Mouse (Mus musculus): ENCODE data around the gene Brd2. TPM values are rescaled to one million over a fixed set of nuclear protein-coding genes. Genes with fewer than 3 reads are reported as not detected.

Gene Brd2
- polyA plus RNA-seq, 1 experiment from 2014 or later = 74.9 TPM

DNA sequence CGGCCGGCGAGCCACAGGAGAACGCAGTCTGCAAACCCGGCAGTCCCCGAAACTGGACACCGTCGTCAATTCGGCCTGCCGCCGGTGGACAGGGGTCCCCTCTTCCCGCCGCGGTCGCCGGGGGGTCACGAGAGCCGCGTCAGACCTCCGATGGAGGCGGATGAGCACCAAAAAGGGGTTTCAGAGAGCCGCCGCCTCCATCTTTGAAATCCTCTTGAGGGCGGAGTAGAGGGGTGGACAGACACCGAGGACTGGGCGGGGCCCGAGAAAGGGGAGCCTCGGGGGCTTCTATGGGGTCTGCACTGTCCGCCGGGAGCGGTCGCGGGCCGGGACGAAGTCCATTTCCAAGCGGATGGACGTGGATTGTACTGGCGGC lies 3.6 kb downstream of the Brd2 start:
- under 1% methylated on average over 38 of the region's 38 CpGs for WGBS
- peaks cover 52% of the 10 kb centered on the region for H3K36me3 ChIP-seq (ENCODE audit: control insufficient read depth, insufficient read depth, low read length)
- no peak for ATAC-seq (ENCODE audit: insufficient number of reproducible peaks, insufficient read depth, low FRiP score, low read depth)

GRCm38 (mm10) chr17:34118113-34118872 lies 4.1 kb downstream of the Brd2 start:
- Histone ChIP-seq H3K27ac (replicated peaks in 1 of 2; ENCODE audit: control insufficient read depth in 1 of 2, insufficient read depth in 1 of 2, low read depth in 2 of 2, low read length in 2 of 2) (peak overlapping the region; percentile 34 to 72; a peak in 3 of 4 replicates), H3K9me3 (ENCODE audit: control insufficient read depth, low read length) (no peaks in the 10 kb centered on the region), H3K36me3 (ENCODE audit: control insufficient read depth, insufficient read depth, low read length) (peaks cover 57% of the 10 kb centered on the region), H3K4me2 (ENCODE audit: low read length) (peak overlapping the region; percentile 91), H3K27me3 (ENCODE audit: control insufficient read depth, insufficient read depth, low read length) (no peaks in the 10 kb centered on the region), H3K4me1 (ENCODE audit: control insufficient read depth in 2 of 2, insufficient read depth in 2 of 2, low read length in 2 of 2) (peaks cover 4 to 18% of the 10 kb centered on the region in 2 experiments; a peak in 3 of 4 replicates), H3K9ac (ENCODE audit: low read length) (peak overlapping the region; percentile 90), H3K4me3 (ENCODE audit: control insufficient read depth in 1 of 2, insufficient read depth in 1 of 2, low read depth in 1 of 2, low read length in 2 of 2) (peak overlapping the region; percentile 87 to 90)
- ATAC-seq (ENCODE audit: insufficient number of reproducible peaks, insufficient read depth, low FRiP score, low read depth) = no peak
- under 1% methylated on average over 56 of the region's 67 CpGs for WGBS

More for the DNA sequence above, 3.6 kb downstream of the Brd2 start:
- H3K27me3 ChIP-seq (ENCODE audit: control insufficient read depth, insufficient read depth, low read length) = no peaks in the 10 kb centered on the region
- H3K4me1 ChIP-seq (ENCODE audit: control insufficient read depth in 2 of 2, insufficient read depth in 2 of 2, low read length in 2 of 2) = peaks cover 9 to 24% of the 10 kb centered on the region in 2 experiments
- H3K9ac ChIP-seq (ENCODE audit: low read length) = peak overlapping the region; percentile 90
- no peaks in the 10 kb centered on the region for H3K9me3 ChIP-seq (ENCODE audit: control insufficient read depth, low read length)
- H3K27ac ChIP-seq (replicated peaks in 1 of 2; ENCODE audit: control insufficient read depth in 1 of 2, insufficient read depth in 1 of 2, low read depth in 2 of 2, low read length in 2 of 2) = peak overlapping the region; percentile 34 to 72
- H3K4me2 ChIP-seq (ENCODE audit: low read length) = peak overlapping the region; percentile 91
- H3K4me3 ChIP-seq (ENCODE audit: control insufficient read depth in 1 of 2, insufficient read depth in 1 of 2, low read depth in 1 of 2, low read length in 2 of 2) = peak overlapping the region; percentile 87 to 90

DNA sequence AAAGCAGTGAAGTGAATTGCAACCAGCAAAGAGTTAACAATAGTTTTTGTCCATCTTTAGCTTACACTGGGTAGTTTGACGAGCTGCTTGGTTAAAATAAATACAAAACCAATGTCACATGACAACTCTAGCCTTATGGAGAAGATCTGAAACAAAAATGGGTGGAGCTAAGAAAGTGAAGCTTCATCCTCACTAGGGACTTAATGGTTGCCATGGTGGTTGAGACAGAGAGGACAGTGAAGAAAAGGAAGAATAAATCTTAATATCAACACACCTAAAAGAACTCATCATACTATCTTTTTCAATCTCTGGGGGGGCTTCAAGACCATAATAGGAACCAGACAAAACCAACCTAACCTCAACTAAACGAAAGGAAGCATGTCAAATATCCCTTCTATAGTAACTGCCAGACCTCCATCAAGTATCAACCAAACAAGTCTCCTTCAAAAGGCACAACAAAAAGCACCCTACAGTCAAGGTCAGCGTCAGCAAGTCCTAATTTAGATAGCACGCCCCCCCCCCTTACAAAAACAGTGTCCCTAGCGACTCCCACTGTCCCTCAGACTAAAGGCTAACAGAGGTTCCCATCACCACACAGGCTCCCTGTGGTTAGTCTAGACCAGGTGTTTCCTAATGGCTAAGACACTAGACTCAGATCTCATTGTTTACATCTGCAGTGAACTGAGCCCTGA lies 4.9 kb downstream of the Brd2 start:
- 2% methylated on average over 5 of the region's 5 CpGs for WGBS
- H3K9ac ChIP-seq (ENCODE audit: low read length) = peak overlapping the region; percentile 90
- H3K9me3 ChIP-seq (ENCODE audit: control insufficient read depth, low read length) = no peaks in the 10 kb centered on the region
- H3K4me1 ChIP-seq (ENCODE audit: control insufficient read depth in 2 of 2, insufficient read depth in 2 of 2, low read length in 2 of 2) = peaks cover 4 to 16% of the 10 kb centered on the region in 2 experiments; a peak in 3 of 4 replicates
- peak overlapping the region in 1 of 2 experiments; percentile 72; a peak in 2 of 4 replicates for H3K27ac ChIP-seq (replicated peaks in 1 of 2; ENCODE audit: control insufficient read depth in 1 of 2, insufficient read depth in 1 of 2, low read depth in 2 of 2, low read length in 2 of 2)
- peaks cover 65% of the 10 kb centered on the region for H3K36me3 ChIP-seq (ENCODE audit: control insufficient read depth, insufficient read depth, low read length)
- H3K4me3 ChIP-seq (ENCODE audit: control insufficient read depth in 1 of 2, insufficient read depth in 1 of 2, low read depth in 1 of 2, low read length in 2 of 2) = peak overlapping the region; percentile 87 to 90
- ATAC-seq (ENCODE audit: insufficient number of reproducible peaks, insufficient read depth, low FRiP score, low read depth) = no peak
- H3K4me2 ChIP-seq (ENCODE audit: low read length) = peak overlapping the region; percentile 91
- H3K27me3 ChIP-seq (ENCODE audit: control insufficient read depth, insufficient read depth, low read length) = no peaks in the 10 kb centered on the region

- H3K36me3 ChIP-seq (ENCODE audit: control insufficient read depth, insufficient read depth, low read length) = peaks cover 72% of the 10 kb centered on the region
- 25% methylated on average over 7 of the region's 7 CpGs for WGBS
Observed at GRCm38 (mm10) chr17:34116736-34117370, 5.6 kb downstream of the Brd2 start.

DNA sequence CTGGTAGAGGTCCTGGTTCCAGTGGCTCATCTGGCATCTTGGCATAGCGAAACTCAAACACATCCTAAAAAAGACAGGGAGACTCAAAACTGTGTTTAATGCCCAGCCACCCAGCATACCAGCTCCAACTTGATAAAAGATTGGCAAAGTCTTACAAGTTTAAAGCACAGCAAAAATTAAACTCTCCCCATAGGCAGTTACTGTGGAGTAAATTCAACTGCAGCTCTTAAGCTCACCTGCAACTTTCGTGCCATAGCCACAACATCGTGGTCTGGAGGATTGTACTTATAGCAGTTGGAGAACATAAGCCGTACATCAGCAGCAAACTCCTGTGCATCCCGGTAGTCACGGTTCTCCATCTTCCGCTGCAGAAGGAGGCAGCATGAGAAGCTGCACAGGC lies 8.3 kb downstream of the Brd2 start:
- Histone ChIP-seq H3K27me3 (ENCODE audit: control insufficient read depth, insufficient read depth, low read length) (no peaks in the 10 kb centered on the region), H3K9me3 (ENCODE audit: control insufficient read depth, low read length) (no peaks in the 10 kb centered on the region), H3K4me1 (ENCODE audit: control insufficient read depth in 2 of 2, insufficient read depth in 2 of 2, low read length in 2 of 2) (peaks cover 4 to 16% of the 10 kb centered on the region in 2 experiments; a peak in 3 of 4 replicates), H3K9ac (ENCODE audit: low read length) (no peak overlapping the region), H3K4me2 (ENCODE audit: low read length) (no peak overlapping the region), H3K27ac (replicated peaks in 1 of 2; ENCODE audit: control insufficient read depth in 1 of 2, insufficient read depth in 1 of 2, low read depth in 2 of 2, low read length in 2 of 2) (no peak overlapping the region), H3K36me3 (ENCODE audit: control insufficient read depth, insufficient read depth, low read length) (peaks cover 99% of the 10 kb centered on the region), H3K4me3 (ENCODE audit: control insufficient read depth in 1 of 2, insufficient read depth in 1 of 2, low read depth in 1 of 2, low read length in 2 of 2) (no peak overlapping the region)
- no peak for ATAC-seq (ENCODE audit: insufficient number of reproducible peaks, insufficient read depth, low FRiP score, low read depth)
- 90% methylated on average over 7 of the region's 7 CpGs for WGBS

More at GRCm38 (mm10) chr17:34116736-34117370, 5.6 kb downstream of the Brd2 start:
- ATAC-seq (ENCODE audit: insufficient number of reproducible peaks, insufficient read depth, low FRiP score, low read depth) = no peak
- H3K27me3 ChIP-seq (ENCODE audit: control insufficient read depth, insufficient read depth, low read length) = no peaks in the 10 kb centered on the region
- peak overlapping the region; percentile 91 for H3K4me2 ChIP-seq (ENCODE audit: low read length)
- 0 out of 4 replicates have a peak overlapping the region, but pooled peaks of 1 of the 2 experiments have one; percentile 14 for H3K27ac ChIP-seq (replicated peaks in 1 of 2; ENCODE audit: control insufficient read depth in 1 of 2, insufficient read depth in 1 of 2, low read depth in 2 of 2, low read length in 2 of 2)
- peak overlapping the region; percentile 90 for H3K9ac ChIP-seq (ENCODE audit: low read length)
- H3K4me1 ChIP-seq (ENCODE audit: control insufficient read depth in 2 of 2, insufficient read depth in 2 of 2, low read length in 2 of 2) = peaks cover 4 to 16% of the 10 kb centered on the region in 2 experiments; a peak in 3 of 4 replicates
- H3K9me3 ChIP-seq (ENCODE audit: control insufficient read depth, low read length) = no peaks in the 10 kb centered on the region
- H3K4me3 ChIP-seq (ENCODE audit: control insufficient read depth in 1 of 2, insufficient read depth in 1 of 2, low read depth in 1 of 2, low read length in 2 of 2) = peak overlapping the region; percentile 47 to 87

- Histone ChIP-seq H3K27ac (replicated peaks in 1 of 2; ENCODE audit: control insufficient read depth in 1 of 2, insufficient read depth in 1 of 2, low read depth in 2 of 2, low read length in 2 of 2) (no peak overlapping the region), H3K27me3 (ENCODE audit: control insufficient read depth, insufficient read depth, low read length) (no peaks in the 10 kb centered on the region), H3K4me1 (ENCODE audit: control insufficient read depth in 2 of 2, insufficient read depth in 2 of 2, low read length in 2 of 2) (no peaks in the 10 kb centered on the region), H3K9ac (ENCODE audit: low read length) (no peak overlapping the region), H3K4me3 (ENCODE audit: control insufficient read depth in 1 of 2, insufficient read depth in 1 of 2, low read depth in 1 of 2, low read length in 2 of 2) (no peak overlapping the region), H3K4me2 (ENCODE audit: low read length) (no peak overlapping the region), H3K9me3 (ENCODE audit: control insufficient read depth, low read length) (no peaks in the 10 kb centered on the region), H3K36me3 (ENCODE audit: control insufficient read depth, insufficient read depth, low read length) (peaks cover 65% of the 10 kb centered on the region)
- WGBS = 52% methylated on average over 8 of the region's 8 CpGs
- ATAC-seq (ENCODE audit: insufficient number of reproducible peaks, insufficient read depth, low FRiP score, low read depth) = no peak
Observed at GRCm38 (mm10) chr17:34110309-34110708, 12.1 kb downstream of the Brd2 start.

- WGBS = 76% methylated on average over 3 of the region's 3 CpGs
Observed at GRCm38 (mm10) chr17:34109806-34110195, 12.6 kb downstream of the Brd2 start.

More at GRCm38 (mm10) chr17:34109806-34110195, 12.6 kb downstream of the Brd2 start:
- Histone ChIP-seq H3K4me3 (ENCODE audit: control insufficient read depth in 1 of 2, insufficient read depth in 1 of 2, low read depth in 1 of 2, low read length in 2 of 2) (no peak overlapping the region), H3K9ac (ENCODE audit: low read length) (no peak overlapping the region), H3K27me3 (ENCODE audit: control insufficient read depth, insufficient read depth, low read length) (no peaks in the 10 kb centered on the region), H3K9me3 (ENCODE audit: control insufficient read depth, low read length) (no peaks in the 10 kb centered on the region), H3K36me3 (ENCODE audit: control insufficient read depth, insufficient read depth, low read length) (peaks cover 60% of the 10 kb centered on the region), H3K4me1 (ENCODE audit: control insufficient read depth in 2 of 2, insufficient read depth in 2 of 2, low read length in 2 of 2) (no peaks in the 10 kb centered on the region), H3K4me2 (ENCODE audit: low read length) (no peak overlapping the region), H3K27ac (replicated peaks in 1 of 2; ENCODE audit: control insufficient read depth in 1 of 2, insufficient read depth in 1 of 2, low read depth in 2 of 2, low read length in 2 of 2) (no peak overlapping the region)
- no peak for ATAC-seq (ENCODE audit: insufficient number of reproducible peaks, insufficient read depth, low FRiP score, low read depth)
